Mouse (Mus musculus) embryonic facial prominence, embryonic 14.5 days (tissue): ENCODE measurements at regions not wholly inside any gene's neighbourhood (a gene's known extent, or its start where the extent isn't known, plus 50 kb on each side); places are given as distances from the start of the nearest gene placed in this dataset.

Experiments
- ATAC-seq: fragments of 200-750 bp; cut with Nextera tagmentation; 2 replicates; pipeline ENCODE4 v1.8.0; 2017; ENCODE audit warnings: low read depth, moderate number of reproducible peaks, moderate TSS enrichment
- DNase-seq: peaks from one replicate; pipeline ENCODE4 v3.0.0-alpha.2; 2015; ENCODE audit warnings: low spot score
- H3K27ac ChIP-seq: fragments of 300-500 bp; sonication (generic); replicated peaks from 2 replicates; pipeline ENCODE4 v1.5.1; 2014; ENCODE audit warnings: low read depth, mild to moderate bottlenecking, low read length, moderate library complexity
- H3K27me3 ChIP-seq: fragments of 300-500 bp; sonication (generic); replicated peaks from 2 replicates; pipeline ENCODE4 v1.6.1; 2014; ENCODE audit warnings: low read length; ENCODE audit not compliant: control insufficient read depth, insufficient read depth
- H3K36me3 ChIP-seq: fragments of 300-500 bp; sonication (generic); 2 replicates; pipeline ENCODE4 v1.6.1; 2014; ENCODE audit warnings: low read length, mixed read lengths; ENCODE audit not compliant: control insufficient read depth, insufficient read depth
- H3K4me1 ChIP-seq: fragments of 300-500 bp; sonication (generic); 2 replicates; pipeline ENCODE4 v1.6.1; 2014; ENCODE audit warnings: antibody characterized with exemption, low read length; ENCODE audit not compliant: control insufficient read depth, insufficient read depth
- H3K4me2 ChIP-seq: fragments of 300-500 bp; sonication (generic); 2 replicates; pipeline ENCODE4 v1.6.1; 2014; ENCODE audit warnings: low read depth, mild to moderate bottlenecking, low read length, moderate library complexity, mixed read lengths
- H3K4me3 ChIP-seq: fragments of 300-500 bp; sonication (generic); 2 replicates; pipeline ENCODE4 v1.5.1; 2014; ENCODE audit warnings: low read depth, mild to moderate bottlenecking, low read length
- H3K9ac ChIP-seq: fragments of 300-500 bp; sonication (generic); 2 replicates; pipeline ENCODE4 v1.6.1; 2014; ENCODE audit warnings: low read depth, mild to moderate bottlenecking, low read length, moderate library complexity, mixed read lengths
- H3K9me3 ChIP-seq: fragments of 300-500 bp; sonication (generic); 2 replicates; pipeline ENCODE4 v1.6.1; 2016; ENCODE audit warnings: low read length; ENCODE audit not compliant: control insufficient read depth
- WGBS: fragments of 180-500 bp; shearing (Covaris S2); extraction: QIAGEN DNeasy Blood & Tissue Kit; methylation state at CpG from one replicate; pipeline ENCODE4 v1.1.7; 2014; 5-methylcytosine and 5-hydroxymethylcytosine counted together

GRCm38 (mm10) chr10:126711758-126712157 lies 189.4 kb downstream of the Atp23 start:
- no peaks in the 10 kb centered on the region for H3K36me3 ChIP-seq
- H3K9me3 ChIP-seq: no peaks in the 10 kb centered on the region
- ATAC-seq: no peak
- no peak overlapping the region for H3K9ac ChIP-seq
- no peak overlapping the region for H3K4me3 ChIP-seq
- WGBS: 14% methylated on average over 3 of the region's 3 CpGs
- no peak overlapping the region for H3K27ac ChIP-seq
- peak; percentile 14 for DNase-seq
- H3K4me2 ChIP-seq: no peak overlapping the region
- no peaks in the 10 kb centered on the region; the same call in 1 of the 2 replicates for H3K4me1 ChIP-seq
- no peaks in the 10 kb centered on the region for H3K27me3 ChIP-seq

- Histone ChIP-seq H3K4me1 (no peaks in the 10 kb centered on the region; the same call in 1 of the 2 replicates), H3K9ac (no peak overlapping the region), H3K4me3 (no peak overlapping the region), H3K36me3 (no peaks in the 10 kb centered on the region), H3K4me2 (no peak overlapping the region), H3K27ac (no peak overlapping the region), H3K27me3 (no peaks in the 10 kb centered on the region), H3K9me3 (no peaks in the 10 kb centered on the region)
- ATAC-seq (no peak), DNase-seq (no peak)
- 65% methylated on average over 14 of the region's 14 CpGs for WGBS
Observed at GRCm38 (mm10) chr10:126709219-126709917, 191.8 kb downstream of the Atp23 start.

GRCm38 (mm10) chr10:126708730-126709129 lies 192.4 kb downstream of the Atp23 start:
- H3K4me2 ChIP-seq: no peak overlapping the region
- H3K4me3 ChIP-seq: no peak overlapping the region
- H3K4me1 ChIP-seq: no peaks in the 10 kb centered on the region; the same call in 1 of the 2 replicates
- no peak overlapping the region for H3K27ac ChIP-seq
- H3K9ac ChIP-seq: no peak overlapping the region
- no peaks in the 10 kb centered on the region for H3K9me3 ChIP-seq
- no peaks in the 10 kb centered on the region for H3K36me3 ChIP-seq
- DNase-seq: no peak
- no peaks in the 10 kb centered on the region for H3K27me3 ChIP-seq
- no peak for ATAC-seq
- WGBS: 61% methylated on average over 4 of the region's 4 CpGs

- ATAC-seq: no peak
- WGBS: 79% methylated on average over 4 of the region's 4 CpGs
- no peaks in the 10 kb centered on the region for H3K27me3 ChIP-seq
- H3K4me3 ChIP-seq: no peak overlapping the region
- H3K27ac ChIP-seq: no peak overlapping the region
- H3K4me1 ChIP-seq: no peaks in the 10 kb centered on the region; the same call in 1 of the 2 replicates
- DNase-seq: no peak
- H3K4me2 ChIP-seq: no peak overlapping the region
- H3K9ac ChIP-seq: no peak overlapping the region
- no peaks in the 10 kb centered on the region for H3K9me3 ChIP-seq
- H3K36me3 ChIP-seq: no peaks in the 10 kb centered on the region
Observed at GRCm38 (mm10) chr10:126708215-126708614, 192.9 kb downstream of the Atp23 start.

- 87% methylated on average over 10 of the region's 10 CpGs for WGBS
- ATAC-seq (no peak), DNase-seq (no peak)
- H3K4me1 ChIP-seq: no peaks in the 10 kb centered on the region
- no peak overlapping the region for H3K4me3 ChIP-seq
- H3K9ac ChIP-seq: no peak overlapping the region
- H3K27me3 ChIP-seq: no peaks in the 10 kb centered on the region
- H3K27ac ChIP-seq: no peak overlapping the region
- H3K9me3 ChIP-seq: no peaks in the 10 kb centered on the region
- no peak overlapping the region for H3K4me2 ChIP-seq
- H3K36me3 ChIP-seq: no peaks in the 10 kb centered on the region
Observed at GRCm38 (mm10) chr10:126697086-126697485, 204.1 kb downstream of the Atp23 start.

- Histone ChIP-seq H3K4me3 (no peak overlapping the region), H3K4me2 (no peak overlapping the region), H3K27ac (no peak overlapping the region), H3K4me1 (no peaks in the 10 kb centered on the region), H3K9ac (no peak overlapping the region), H3K9me3 (no peaks in the 10 kb centered on the region), H3K27me3 (no peaks in the 10 kb centered on the region), H3K36me3 (no peaks in the 10 kb centered on the region)
- ATAC-seq: no peak
- 52% methylated on average over 25 of the region's 25 CpGs for WGBS
- no peak for DNase-seq
Observed at GRCm38 (mm10) chr10:126690914-126691673, 210.1 kb downstream of the Atp23 start.

- WGBS: 13% methylated on average over 12 of the region's 12 CpGs
- no peak overlapping the region for H3K4me2 ChIP-seq
- H3K9me3 ChIP-seq: no peaks in the 10 kb centered on the region
- DNase-seq (no peak), ATAC-seq (no peak)
- H3K27me3 ChIP-seq: no peaks in the 10 kb centered on the region
- H3K27ac ChIP-seq: no peak overlapping the region
- no peak overlapping the region for H3K4me3 ChIP-seq
- no peaks in the 10 kb centered on the region for H3K4me1 ChIP-seq
- H3K36me3 ChIP-seq: no peaks in the 10 kb centered on the region
- no peak overlapping the region for H3K9ac ChIP-seq
Observed at GRCm38 (mm10) chr10:126680275-126681184, 220.6 kb downstream of the Atp23 start.

GRCm38 (mm10) chr10:126679224-126680120 lies 221.7 kb downstream of the Atp23 start:
- DNase-seq (no peak), ATAC-seq (no peak)
- H3K9ac ChIP-seq: no peak overlapping the region
- H3K4me2 ChIP-seq: no peak overlapping the region
- H3K36me3 ChIP-seq: no peaks in the 10 kb centered on the region
- H3K9me3 ChIP-seq: no peaks in the 10 kb centered on the region
- WGBS: 26% methylated on average over 25 of the region's 25 CpGs
- no peaks in the 10 kb centered on the region for H3K4me1 ChIP-seq
- H3K4me3 ChIP-seq: no peak overlapping the region
- no peaks in the 10 kb centered on the region for H3K27me3 ChIP-seq
- H3K27ac ChIP-seq: no peak overlapping the region
